Mouse (Mus musculus) stomach, embryonic 15.5 days (tissue): ENCODE results near the gene Tbcel. TPM values are rescaled to one million over a fixed set of nuclear protein-coding genes. Genes with fewer than 3 reads are reported as not detected.

Experiments
- ATAC-seq: fragments of 200-750 bp; cut with Nextera tagmentation; 2 replicates; pipeline ENCODE4 v1.8.0; 2017; ENCODE audit warnings: low read depth, moderate number of reproducible peaks, moderate TSS enrichment; ENCODE audit not compliant: insufficient read depth, low FRiP score
- H3K27ac ChIP-seq: fragments of 300-500 bp; sonication (generic); 2 replicates; pipeline ENCODE4 v1.5.1; 2015; ENCODE audit warnings: mild to moderate bottlenecking, inconsistent platforms
- H3K27me3 ChIP-seq: fragments of 300-500 bp; sonication (generic); replicated peaks from 2 replicates; pipeline ENCODE4 v1.6.1; 2015; ENCODE audit warnings: inconsistent platforms
- H3K36me3 ChIP-seq: fragments of 300-500 bp; sonication (generic); 2 replicates; pipeline ENCODE4 v1.6.1; 2015; ENCODE audit warnings: inconsistent platforms
- H3K4me1 ChIP-seq: fragments of 300-500 bp; sonication (generic); 2 replicates; pipeline ENCODE4 v1.6.1; 2015; ENCODE audit warnings: inconsistent platforms
- H3K4me2 ChIP-seq: fragments of 300-500 bp; sonication (generic); 2 replicates; pipeline ENCODE4 v1.6.1; 2015; ENCODE audit warnings: mild to moderate bottlenecking, inconsistent platforms
- H3K4me3 ChIP-seq: fragments of 300-500 bp; sonication (generic); replicated peaks from 2 replicates; pipeline ENCODE4 v1.5.1; 2015; ENCODE audit warnings: inconsistent platforms
- H3K9ac ChIP-seq: fragments of 300-500 bp; sonication (generic); 2 replicates; pipeline ENCODE4 v1.6.1; 2015; ENCODE audit warnings: inconsistent platforms
- H3K9me3 ChIP-seq: fragments of 300-500 bp; sonication (generic); 2 replicates; pipeline ENCODE4 v1.6.1; 2016; ENCODE audit warnings: inconsistent platforms
- WGBS: fragments of 180-500 bp; shearing (Covaris S2); methylation state at CpG from one replicate; pipeline ENCODE4 v1.1.7; 2015; 5-methylcytosine and 5-hydroxymethylcytosine counted together
- polyA plus RNA-seq: library from polyadenylated mRNA; unstranded; fragments of >200 nt; fragmentation: Nextera tagmentation; extraction: Ambion mirVana; gene quantifications from 2 replicates; pipeline ENCODE4 v1.2.1, GENCODE M21; 2015

Gene Tbcel
- polyA plus RNA-seq, 1 experiment from 2014 or later = 4.8 TPM

DNA sequence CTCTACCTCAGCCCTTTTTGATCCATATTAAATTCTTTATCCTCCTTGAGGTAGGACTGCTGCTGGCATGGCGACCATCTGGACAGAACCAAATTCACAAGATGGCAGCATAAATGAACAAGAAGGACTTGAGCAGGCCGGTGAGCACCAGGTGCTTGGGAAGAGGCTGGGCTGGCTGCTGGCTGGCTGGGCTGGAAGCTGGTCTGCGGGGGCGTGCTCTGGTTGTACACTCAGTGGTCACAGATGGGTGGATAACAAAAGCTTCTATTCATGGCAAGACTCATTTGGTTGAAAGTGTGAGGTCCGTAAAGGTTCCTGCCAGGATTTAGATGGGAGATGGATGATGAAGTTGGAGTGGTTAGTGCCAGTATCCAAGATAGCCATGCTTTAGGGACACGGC is 106.1 kb downstream of the Tbcel start:
- no peaks in the 10 kb centered on the region for H3K27me3 ChIP-seq
- H3K27ac ChIP-seq = no peak overlapping the region
- H3K36me3 ChIP-seq = no peaks in the 10 kb centered on the region
- H3K9me3 ChIP-seq = no peaks in the 10 kb centered on the region
- 86% methylated on average over 6 of the region's 6 CpGs for WGBS
- H3K9ac ChIP-seq = no peak overlapping the region
- no peak for ATAC-seq
- no peak overlapping the region for H3K4me3 ChIP-seq
- H3K4me2 ChIP-seq = no peak overlapping the region
- H3K4me1 ChIP-seq = no peaks in the 10 kb centered on the region

DNA sequence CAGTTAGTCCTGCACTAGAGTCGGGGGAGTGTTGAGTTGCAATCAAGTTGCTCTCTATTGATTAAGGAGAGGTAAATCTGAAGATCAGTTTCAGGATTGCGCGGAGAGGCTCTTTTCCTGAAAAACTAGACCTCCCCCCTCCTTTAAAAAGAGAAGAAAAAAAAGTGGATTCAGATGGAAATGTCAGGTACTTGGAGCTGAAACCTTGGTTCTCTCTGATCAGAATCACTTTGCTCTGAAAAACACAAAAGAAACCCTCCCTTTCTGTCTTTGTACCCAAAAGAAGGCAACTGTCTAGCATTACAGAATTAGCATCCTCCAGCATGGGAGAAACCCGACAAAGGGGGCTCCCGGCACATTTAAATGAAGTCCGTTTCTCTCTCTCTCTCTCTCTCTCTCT is 107.8 kb downstream of the Tbcel start, which contains the start of gene Tecta:
TSS of gene Tecta (minus strand) at position 101 of the 400 bp plus-strand sequence.
- no peaks in the 10 kb centered on the region for H3K27me3 ChIP-seq
- H3K4me1 ChIP-seq = no peaks in the 10 kb centered on the region

GRCm38 (mm10) chr9:42396141-42396540 is 111.5 kb downstream of the Tbcel start:
- Histone ChIP-seq H3K4me1 (no peaks in the 10 kb centered on the region), H3K36me3 (no peaks in the 10 kb centered on the region), H3K27me3 (no peaks in the 10 kb centered on the region), H3K9me3 (no peaks in the 10 kb centered on the region), H3K27ac (no peak overlapping the region), H3K4me3 (no peak overlapping the region), H3K9ac (no peak overlapping the region), H3K4me2 (no peak overlapping the region)
- 67% methylated on average over 2 of the region's 2 CpGs for WGBS
- no peak for ATAC-seq

More for the DNA sequence above, 107.8 kb downstream of the Tbcel start, which contains the start of gene Tecta:
- Histone ChIP-seq H3K4me3 (no peak within 1 kb of the TSS), H3K9me3 (no peaks in the 10 kb centered on the region), H3K36me3 (no peaks in the 10 kb centered on the region), H3K4me2 (no peak within 1 kb of the TSS), H3K27ac (no peak within 1 kb of the TSS), H3K9ac (no peak within 1 kb of the TSS)
- WGBS = 81% methylated on average over 6 of the region's 6 CpGs
- no peak for ATAC-seq

DNA sequence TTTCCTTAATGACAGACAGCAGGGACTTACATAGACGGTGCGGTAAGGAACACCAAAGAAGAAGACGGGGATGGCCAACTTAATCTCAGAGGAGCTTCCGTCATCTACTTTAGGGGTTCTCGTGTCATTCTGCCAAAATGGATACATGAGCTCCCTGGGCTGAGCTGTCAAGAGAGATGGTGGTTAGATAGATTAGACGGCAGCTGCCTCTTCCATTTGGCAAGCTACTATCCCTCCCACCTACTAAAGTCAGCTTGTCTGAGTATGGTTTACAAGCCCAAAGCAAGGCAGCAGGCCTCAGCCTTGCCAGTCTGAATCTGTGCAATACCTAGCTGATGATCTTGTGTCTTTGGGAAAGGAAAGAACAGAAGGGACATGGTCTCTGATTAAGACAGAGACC is 112.7 kb downstream of the Tbcel start:
- WGBS = 77% methylated on average over 6 of the region's 6 CpGs
- Histone ChIP-seq H3K4me3 (no peak overlapping the region), H3K27me3 (no peaks in the 10 kb centered on the region), H3K4me2 (no peak overlapping the region), H3K27ac (no peak overlapping the region), H3K36me3 (no peaks in the 10 kb centered on the region), H3K4me1 (no peaks in the 10 kb centered on the region), H3K9me3 (no peaks in the 10 kb centered on the region), H3K9ac (no peak overlapping the region)
- no peak for ATAC-seq

DNA sequence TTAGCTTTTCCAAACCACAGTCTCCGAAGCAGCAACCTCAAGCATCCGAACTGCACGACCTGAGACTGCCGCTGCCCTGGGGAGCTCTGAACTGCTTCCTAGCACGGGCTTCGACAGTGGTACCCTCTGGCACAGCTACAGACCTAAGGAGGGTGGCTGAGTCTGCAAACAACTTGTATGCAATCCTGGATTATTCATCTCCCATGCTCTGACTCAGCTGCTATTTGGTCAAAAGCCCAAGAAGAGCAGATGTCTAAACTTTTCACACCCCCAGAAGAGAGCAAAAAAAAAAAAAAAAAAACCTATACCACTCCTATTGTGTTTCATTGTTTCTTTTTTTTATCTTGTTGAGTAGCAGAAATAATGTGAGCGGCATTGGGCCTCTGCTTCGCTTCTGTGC is 113.3 kb downstream of the Tbcel start:
- H3K9me3 ChIP-seq = no peaks in the 10 kb centered on the region
- no peak overlapping the region for H3K4me2 ChIP-seq
- H3K27me3 ChIP-seq = no peaks in the 10 kb centered on the region
- no peaks in the 10 kb centered on the region for H3K4me1 ChIP-seq
- no peak overlapping the region for H3K9ac ChIP-seq
- 87% methylated on average over 8 of the region's 8 CpGs for WGBS
- H3K36me3 ChIP-seq = no peaks in the 10 kb centered on the region
- no peak overlapping the region for H3K4me3 ChIP-seq
- H3K27ac ChIP-seq = no peak overlapping the region
- ATAC-seq = no peak

GRCm38 (mm10) chr9:42392927-42393326 is 114.7 kb downstream of the Tbcel start:
- H3K27me3 ChIP-seq = no peaks in the 10 kb centered on the region
- no peak overlapping the region for H3K4me2 ChIP-seq
- H3K27ac ChIP-seq = no peak overlapping the region
- ATAC-seq = no peak
- no peak overlapping the region for H3K4me3 ChIP-seq
- H3K36me3 ChIP-seq = no peaks in the 10 kb centered on the region
- 57% methylated on average over 6 of the region's 6 CpGs for WGBS
- no peak overlapping the region for H3K9ac ChIP-seq
- H3K9me3 ChIP-seq = no peaks in the 10 kb centered on the region
- no peaks in the 10 kb centered on the region for H3K4me1 ChIP-seq

DNA sequence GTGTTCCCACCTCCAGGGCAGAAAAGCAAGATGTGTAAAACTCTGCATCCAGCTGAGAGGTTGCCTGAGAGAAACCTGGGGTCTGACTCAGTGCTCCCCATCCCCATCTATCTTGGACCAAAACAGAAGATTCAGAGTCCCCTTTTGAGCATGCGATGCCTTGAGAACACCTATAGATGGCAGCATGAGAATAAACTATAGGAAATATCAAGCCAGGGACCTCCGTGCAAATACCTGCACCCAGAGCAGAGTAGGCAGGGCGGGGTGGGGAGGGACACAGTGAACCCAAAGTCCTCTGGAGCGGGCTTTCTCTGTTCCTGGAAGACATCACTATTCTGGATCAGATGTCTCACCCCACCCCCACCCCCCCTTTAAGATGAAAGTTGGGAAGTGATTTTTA is 119.1 kb downstream of the Tbcel start:
- WGBS = 49% methylated on average over 4 of the region's 4 CpGs
- H3K27ac ChIP-seq = no peak overlapping the region
- no peak for ATAC-seq
- H3K36me3 ChIP-seq = no peaks in the 10 kb centered on the region
- no peak overlapping the region for H3K9ac ChIP-seq
- H3K4me3 ChIP-seq = no peak overlapping the region
- no peaks in the 10 kb centered on the region for H3K27me3 ChIP-seq
- H3K4me2 ChIP-seq = no peak overlapping the region
- no peaks in the 10 kb centered on the region for H3K4me1 ChIP-seq
- no peaks in the 10 kb centered on the region for H3K9me3 ChIP-seq

GRCm38 (mm10) chr9:42387038-42387437 is 120.6 kb downstream of the Tbcel start:
- Histone ChIP-seq H3K4me1 (no peaks in the 10 kb centered on the region), H3K27ac (no peak overlapping the region), H3K9ac (no peak overlapping the region), H3K4me3 (no peak overlapping the region), H3K27me3 (no peaks in the 10 kb centered on the region), H3K9me3 (no peaks in the 10 kb centered on the region), H3K36me3 (no peaks in the 10 kb centered on the region), H3K4me2 (no peak overlapping the region)
- ATAC-seq = no peak
- 79% methylated on average over 8 of the region's 8 CpGs for WGBS

- ATAC-seq = no peak
- no peak overlapping the region for H3K4me3 ChIP-seq
- H3K4me2 ChIP-seq = no peak overlapping the region
- H3K9me3 ChIP-seq = no peaks in the 10 kb centered on the region
- no peaks in the 10 kb centered on the region for H3K4me1 ChIP-seq
- no peaks in the 10 kb centered on the region for H3K27me3 ChIP-seq
- H3K36me3 ChIP-seq = no peaks in the 10 kb centered on the region
- no peak overlapping the region for H3K27ac ChIP-seq
- WGBS = 84% methylated on average over 13 of the region's 13 CpGs
- no peak overlapping the region for H3K9ac ChIP-seq
These were observed 122.0 kb downstream of the Tbcel start for GRCm38 (mm10) chr9:42385656-42386055.

DNA sequence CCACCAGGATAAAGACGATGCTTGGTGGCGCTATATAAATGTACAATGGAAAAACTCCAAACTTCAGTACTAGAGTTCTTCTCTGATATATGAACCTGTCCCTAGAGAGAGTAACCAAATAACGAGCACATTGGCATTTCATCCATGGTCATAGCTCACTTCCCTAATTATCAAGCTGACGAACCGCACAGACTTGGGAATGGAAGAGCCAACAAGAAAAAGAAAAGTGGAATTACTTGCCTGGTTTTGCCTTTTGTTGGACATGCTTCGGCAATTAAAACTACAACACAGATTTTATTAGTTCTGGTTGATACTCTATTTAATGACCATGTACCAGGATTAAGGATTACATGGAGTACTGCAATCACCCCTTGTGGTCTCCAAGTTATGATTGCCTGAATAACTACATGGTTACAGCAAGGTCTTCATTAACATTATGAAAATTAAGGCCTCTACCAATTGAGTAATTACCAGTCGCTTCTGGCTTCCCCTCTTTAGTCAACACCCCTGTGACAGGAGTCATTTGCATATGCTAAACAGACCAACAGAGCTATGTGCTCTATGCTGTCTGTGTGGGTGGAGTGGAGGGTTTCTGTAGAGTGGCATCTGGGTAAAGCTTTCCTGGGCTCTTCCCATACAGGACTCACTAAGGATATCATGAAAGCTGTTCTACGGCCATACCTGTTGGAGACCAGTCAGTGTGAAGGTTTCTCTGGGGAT is 124.8 kb downstream of the Tbcel start:
- H3K4me1 ChIP-seq = no peaks in the 10 kb centered on the region
- no peak for ATAC-seq
- no peak overlapping the region for H3K27ac ChIP-seq
- no peaks in the 10 kb centered on the region for H3K36me3 ChIP-seq
- no peak overlapping the region for H3K4me2 ChIP-seq
- no peaks in the 10 kb centered on the region for H3K27me3 ChIP-seq
- no peak overlapping the region for H3K4me3 ChIP-seq
- no peaks in the 10 kb centered on the region for H3K9me3 ChIP-seq
- 79% methylated on average over 8 of the region's 8 CpGs for WGBS
- H3K9ac ChIP-seq = no peak overlapping the region

GRCm38 (mm10) chr9:42382063-42382462 is 125.5 kb downstream of the Tbcel start:
- Histone ChIP-seq H3K4me3 (no peak overlapping the region), H3K4me2 (no peak overlapping the region), H3K27me3 (no peaks in the 10 kb centered on the region), H3K9me3 (no peaks in the 10 kb centered on the region), H3K27ac (no peak overlapping the region), H3K36me3 (no peaks in the 10 kb centered on the region), H3K4me1 (no peaks in the 10 kb centered on the region), H3K9ac (no peak overlapping the region)
- ATAC-seq = no peak
- 79% methylated on average over 5 of the region's 5 CpGs for WGBS

DNA sequence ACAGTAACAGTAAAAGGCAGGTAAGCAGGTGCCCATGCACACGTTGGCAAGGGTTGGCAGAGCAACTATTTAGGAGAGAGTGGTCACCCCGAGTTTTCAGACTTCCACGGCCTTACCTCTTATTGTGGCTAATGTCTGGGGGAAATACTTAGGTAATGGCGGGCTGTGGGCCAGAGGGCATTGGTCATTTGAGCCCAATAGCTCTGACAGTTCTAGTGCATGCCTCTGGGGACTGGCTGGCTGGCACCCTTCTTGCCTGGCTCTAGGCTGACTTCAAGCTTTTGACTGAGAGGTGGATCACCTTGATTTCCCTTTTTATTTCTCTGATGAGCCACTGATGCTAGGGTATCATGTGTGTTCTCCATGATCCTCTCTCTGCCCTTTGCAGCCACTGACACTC is 129.5 kb downstream of the Tbcel start:
- ATAC-seq = no peak
- H3K9ac ChIP-seq = no peak overlapping the region
- no peaks in the 10 kb centered on the region for H3K36me3 ChIP-seq
- no peak overlapping the region for H3K4me3 ChIP-seq
- H3K4me1 ChIP-seq = no peaks in the 10 kb centered on the region
- no peak overlapping the region for H3K4me2 ChIP-seq
- no peaks in the 10 kb centered on the region for H3K9me3 ChIP-seq
- no peak overlapping the region for H3K27ac ChIP-seq
- 88% methylated on average over 4 of the region's 4 CpGs for WGBS
- H3K27me3 ChIP-seq = no peaks in the 10 kb centered on the region

DNA sequence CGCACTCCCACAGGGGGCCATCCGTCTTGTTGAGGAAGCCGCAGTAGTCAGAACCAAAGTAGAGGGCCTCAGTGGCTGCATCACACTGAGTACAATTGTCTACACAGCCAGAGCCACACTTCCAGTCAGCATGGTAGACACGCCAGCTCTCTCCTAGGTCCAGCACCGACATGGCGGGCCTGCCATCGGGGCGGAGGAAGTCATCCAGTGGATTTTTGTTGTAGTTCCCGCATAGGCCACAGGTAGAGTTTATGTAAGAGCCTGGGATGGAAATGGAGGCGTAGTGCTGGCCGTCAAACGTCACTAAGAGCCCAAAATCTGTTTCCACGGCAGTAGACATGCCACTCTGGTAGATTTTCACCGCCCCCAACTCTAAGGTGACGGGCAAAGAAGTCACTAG is 130.0 kb downstream of the Tbcel start:
- H3K36me3 ChIP-seq = no peaks in the 10 kb centered on the region
- H3K4me3 ChIP-seq = no peak overlapping the region
- no peaks in the 10 kb centered on the region for H3K4me1 ChIP-seq
- H3K4me2 ChIP-seq = no peak overlapping the region
- no peak overlapping the region for H3K9ac ChIP-seq
- no peaks in the 10 kb centered on the region for H3K9me3 ChIP-seq
- no peak for ATAC-seq
- H3K27me3 ChIP-seq = no peaks in the 10 kb centered on the region
- H3K27ac ChIP-seq = no peak overlapping the region
- WGBS = 91% methylated on average over 15 of the region's 15 CpGs
